Comparison of ENCODE assay signal across 9 mouse cellular contexts in genomic region chr13:35782949-35783348, GRCm38 (mm10).
DNase-seq lines count a peak whose midpoint lies in the region; ATAC-seq and TF ChIP-seq lines count a peak whose summit lies in the region.
"Had no signal": no experiment of that assay in that cellular context is flagged by ENCODE, and none has a peak within 500 bp of the region (broad histone marks: within the 10 kb centered on the region; RNA-seq: fewer than 3 reads in every experiment).

No protein-coding gene starts in this region.

- DNase-seq in right cerebral cortex, adult 18-20 months, result peak; percentile 43
- no peak for DNase-seq in right cerebral cortex, postnatal 14 days
- peak; percentile 68 for DNase-seq in c-Kit-positive CD71-negative TER-119-negative erythroid progenitor cells, embryonic 14.5 days (ENCODE audit: low read depth)
- DNase-seq in hindbrain, embryonic 14.5 days (ENCODE audit: low spot score), result peak; percentile 60
- peak; percentile 33 to 34 for DNase-seq in left cerebral cortex, adult 2 months (ENCODE audit: extremely low spot score in 1 of 2, low spot score in 2 of 2)
- DNase-seq in stomach, postnatal 0 days (ENCODE audit: low spot score), result peak; percentile 28

- 0 out of 2 replicates have a peak, but pooled peaks have one; percentile 51 for ATAC-seq in forebrain, embryonic 12.5 days (ENCODE audit: low FRiP score)
- peak; percentile 51; the same call in 1 of the 2 replicates for ATAC-seq in hindbrain, embryonic 14.5 days (ENCODE audit: low FRiP score)
- peak; percentile 66 for ATAC-seq in stomach, postnatal 0 days (ENCODE audit: low FRiP score, low TSS enrichment)

- 92% methylated on average over 2 of the region's 2 CpGs for WGBS in forebrain, embryonic 12.5 days
- 95% methylated on average over 2 of the region's 2 CpGs for WGBS in hindbrain, embryonic 14.5 days
- WGBS in stomach, postnatal 0 days, result 89% methylated on average over 2 of the region's 2 CpGs

- no peaks in the 10 kb centered on the region for H3K36me3 ChIP-seq in forebrain, embryonic 12.5 days (replicated peaks)
- H3K36me3 ChIP-seq in hindbrain, embryonic 14.5 days (replicated peaks; ENCODE audit: control insufficient read depth, insufficient read depth), result no peaks in the 10 kb centered on the region
- H3K36me3 ChIP-seq in megakaryocyte, embryonic 14.5 days (replicated peaks; ENCODE audit: low read length), result no peaks in the 10 kb centered on the region
- no peaks in the 10 kb centered on the region for H3K36me3 ChIP-seq in stomach, postnatal 0 days (ENCODE audit: control insufficient read depth, insufficient read depth, low read length)
- H3K36me3 ChIP-seq: limb, embryonic 13.5 days had no signal

- H3K4me2 ChIP-seq in forebrain, embryonic 12.5 days, result no peak overlapping the region
- H3K4me2 ChIP-seq in hindbrain, embryonic 14.5 days (replicated peaks), result no peak overlapping the region
- H3K4me2 ChIP-seq in stomach, postnatal 0 days (replicated peaks; ENCODE audit: low read depth), result no peak overlapping the region
- H3K4me2 ChIP-seq: limb, embryonic 13.5 days had no signal

- H3K9me3 ChIP-seq in forebrain, embryonic 12.5 days, result no peaks in the 10 kb centered on the region
- H3K9me3 ChIP-seq in hindbrain, embryonic 14.5 days (ENCODE audit: control insufficient read depth, low read length), result no peaks in the 10 kb centered on the region
- no peaks in the 10 kb centered on the region for H3K9me3 ChIP-seq in megakaryocyte, embryonic 14.5 days
- no peaks in the 10 kb centered on the region for H3K9me3 ChIP-seq in stomach, postnatal 0 days (ENCODE audit: control insufficient read depth, low read length)
- H3K9me3 ChIP-seq: limb, embryonic 13.5 days had no signal

- intact Hi-C loops in left cerebral cortex, adult 2 months (cut with DNase I), result loop anchor here (5.0 kb wide), 2 partner anchors 276 to 496 kb away; no protein-coding TSS in a partner anchor

- no peak overlapping the region for H3K27ac ChIP-seq in forebrain, embryonic 12.5 days
- H3K27ac ChIP-seq in hindbrain, embryonic 14.5 days, result no peak overlapping the region
- H3K27ac ChIP-seq in left cerebral cortex, adult 2 months, result no peak overlapping the region
- no peak overlapping the region for H3K27ac ChIP-seq in stomach, postnatal 0 days (replicated peaks)
- H3K27ac ChIP-seq: limb, embryonic 13.5 days had no signal

- no peak overlapping the region for H3K9ac ChIP-seq in forebrain, embryonic 12.5 days
- no peak overlapping the region for H3K9ac ChIP-seq in hindbrain, embryonic 14.5 days
- H3K9ac ChIP-seq in stomach, postnatal 0 days (ENCODE audit: low read length), result no peak overlapping the region
- H3K9ac ChIP-seq: limb, embryonic 13.5 days had no signal

- H3K27me3 ChIP-seq in forebrain, embryonic 12.5 days, result no peaks in the 10 kb centered on the region
- no peaks in the 10 kb centered on the region for H3K27me3 ChIP-seq in hindbrain, embryonic 14.5 days (ENCODE audit: control insufficient read depth, insufficient read depth, low read length)
- H3K27me3 ChIP-seq in megakaryocyte, embryonic 14.5 days (replicated peaks), result no peaks in the 10 kb centered on the region
- H3K27me3 ChIP-seq in stomach, postnatal 0 days (ENCODE audit: control insufficient read depth, insufficient read depth, low read length), result no peaks in the 10 kb centered on the region
- H3K27me3 ChIP-seq: limb, embryonic 13.5 days had no signal

- no peaks in the 10 kb centered on the region; the same call in 1 of the 2 replicates for H3K4me1 ChIP-seq in forebrain, embryonic 12.5 days
- H3K4me1 ChIP-seq in hindbrain, embryonic 14.5 days (replicated peaks; ENCODE audit: control insufficient read depth, insufficient read depth, low read length), result no peaks in the 10 kb centered on the region
- H3K4me1 ChIP-seq in megakaryocyte, embryonic 14.5 days, result peaks cover 62% of the 10 kb centered on the region
- H3K4me1 ChIP-seq in stomach, postnatal 0 days (replicated peaks; ENCODE audit: control insufficient read depth, insufficient read depth), result no peaks in the 10 kb centered on the region

- TF ChIP-seq EP300 in stomach, postnatal 0 days (optimal IDR thresholded peaks at IDR 0.05), result no peak

- H3K4me3 ChIP-seq in forebrain, embryonic 12.5 days (replicated peaks), result no peak overlapping the region
- no peak overlapping the region for H3K4me3 ChIP-seq in hindbrain, embryonic 14.5 days (replicated peaks; ENCODE audit: low read length)
- H3K4me3 ChIP-seq in left cerebral cortex, adult 2 months, result no peak overlapping the region
- peak overlapping the region; percentile 50 for H3K4me3 ChIP-seq in megakaryocyte, embryonic 14.5 days (replicated peaks)
- no peak overlapping the region for H3K4me3 ChIP-seq in stomach, postnatal 0 days (ENCODE audit: low read depth, low read length)
- H3K4me3 ChIP-seq: limb, embryonic 13.5 days had no signal

- peak; percentile 80 for TF ChIP-seq CTCF in left cerebral cortex, adult 2 months (IDR thresholded peaks at IDR 0.05)
- peak; percentile 80 for TF ChIP-seq CTCF in stomach, postnatal 0 days (IDR thresholded peaks at IDR 0.05; ENCODE audit: low read depth)
